Mouse (Mus musculus): ENCODE measurements around the gene Plekhf1. TPM values are rescaled to one million over a fixed set of nuclear protein-coding genes. Genes with fewer than 3 reads are reported as not detected.

The Plekhf1 gene
- polyA plus RNA-seq, 1 experiment, result 0.02 TPM

DNA sequence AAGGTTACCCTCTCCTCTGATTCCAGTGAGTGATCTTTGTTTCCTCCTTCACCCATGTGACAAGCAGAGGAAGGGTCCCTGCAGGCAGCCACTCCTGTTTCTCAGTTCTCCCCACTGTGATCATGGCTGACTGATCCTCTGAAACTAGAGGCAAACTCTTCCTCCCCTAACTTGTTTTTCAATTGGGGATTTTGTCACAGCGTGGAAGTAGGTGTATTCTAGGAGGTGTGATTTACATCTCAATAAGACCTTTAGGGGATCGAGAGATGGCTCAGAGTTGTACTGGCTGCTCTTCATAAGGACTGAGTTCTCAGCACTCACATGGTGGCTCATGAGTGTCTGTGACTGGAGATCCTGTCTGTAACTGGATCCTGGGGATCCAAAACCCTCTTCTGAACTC, 22.0 kb downstream of the Plekhf1 start:
- TF ChIP-seq GATA1 (IDR thresholded peaks at IDR 0.05; ENCODE audit: low read length), result no peak

DNA sequence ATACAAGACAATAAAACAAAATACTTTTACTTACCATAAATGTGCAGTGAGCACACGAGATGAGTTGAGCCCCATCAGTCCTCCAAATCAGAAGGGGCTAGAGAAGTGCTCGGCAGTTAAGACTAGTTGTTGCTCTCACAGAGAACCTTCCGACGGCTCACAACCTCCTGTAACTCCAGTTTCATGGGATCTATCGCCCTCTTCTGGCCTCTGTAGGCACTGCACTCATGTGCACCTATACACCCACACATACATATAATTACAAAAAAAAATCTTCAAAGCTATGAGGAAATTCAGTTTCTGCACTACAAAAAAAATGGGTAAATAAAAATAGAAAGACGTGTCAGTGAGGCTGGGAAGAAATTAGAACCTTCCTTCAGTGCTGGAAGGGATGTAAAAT, 23.5 kb downstream of the Plekhf1 start:
- no peak for TF ChIP-seq GATA1 (IDR thresholded peaks at IDR 0.05; ENCODE audit: low read length)

GRCm38 (mm10) chr7:38201290-38201658, 26.5 kb downstream of the Plekhf1 start:
- no peak for TF ChIP-seq GATA1 (IDR thresholded peaks at IDR 0.05; ENCODE audit: low read length)

GRCm38 (mm10) chr7:38200606-38201289, 27.1 kb downstream of the Plekhf1 start:
- no peak for TF ChIP-seq GATA1 (IDR thresholded peaks at IDR 0.05; ENCODE audit: low read length)

- no peak for TF ChIP-seq GATA1 (IDR thresholded peaks at IDR 0.05; ENCODE audit: low read length)
These were observed 27.8 kb downstream of the Plekhf1 start for GRCm38 (mm10) chr7:38199907-38200605.

DNA sequence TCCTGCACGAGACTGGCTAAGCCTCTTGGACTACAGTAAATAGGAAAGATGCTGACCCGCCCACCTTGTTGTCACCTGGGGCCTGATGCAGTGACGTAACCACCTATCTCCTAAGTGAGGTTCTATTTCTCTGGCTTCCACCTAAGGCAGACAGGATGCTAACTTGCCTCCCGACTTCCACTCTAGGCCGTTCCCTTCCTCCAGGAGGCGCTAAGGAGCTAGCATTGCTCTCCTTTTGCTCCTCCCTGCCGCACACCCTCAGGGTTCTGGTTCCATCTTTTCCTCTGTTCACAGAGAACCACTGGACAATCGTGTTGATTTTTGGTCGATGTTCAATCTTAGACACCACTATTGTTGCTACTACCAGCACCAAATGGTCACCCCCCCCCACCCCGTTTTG, 36.2 kb downstream of the Plekhf1 start:
- no peak for TF ChIP-seq GATA1 (IDR thresholded peaks at IDR 0.05; ENCODE audit: low read length)

GRCm38 (mm10) chr7:38191146-38191545, 36.7 kb downstream of the Plekhf1 start:
- TF ChIP-seq GATA1 (IDR thresholded peaks at IDR 0.05; ENCODE audit: low read length), result no peak

GRCm38 (mm10) chr7:38190056-38190835, 37.6 kb downstream of the Plekhf1 start:
- TF ChIP-seq GATA1 (IDR thresholded peaks at IDR 0.05; ENCODE audit: low read length), result no peak

DNA sequence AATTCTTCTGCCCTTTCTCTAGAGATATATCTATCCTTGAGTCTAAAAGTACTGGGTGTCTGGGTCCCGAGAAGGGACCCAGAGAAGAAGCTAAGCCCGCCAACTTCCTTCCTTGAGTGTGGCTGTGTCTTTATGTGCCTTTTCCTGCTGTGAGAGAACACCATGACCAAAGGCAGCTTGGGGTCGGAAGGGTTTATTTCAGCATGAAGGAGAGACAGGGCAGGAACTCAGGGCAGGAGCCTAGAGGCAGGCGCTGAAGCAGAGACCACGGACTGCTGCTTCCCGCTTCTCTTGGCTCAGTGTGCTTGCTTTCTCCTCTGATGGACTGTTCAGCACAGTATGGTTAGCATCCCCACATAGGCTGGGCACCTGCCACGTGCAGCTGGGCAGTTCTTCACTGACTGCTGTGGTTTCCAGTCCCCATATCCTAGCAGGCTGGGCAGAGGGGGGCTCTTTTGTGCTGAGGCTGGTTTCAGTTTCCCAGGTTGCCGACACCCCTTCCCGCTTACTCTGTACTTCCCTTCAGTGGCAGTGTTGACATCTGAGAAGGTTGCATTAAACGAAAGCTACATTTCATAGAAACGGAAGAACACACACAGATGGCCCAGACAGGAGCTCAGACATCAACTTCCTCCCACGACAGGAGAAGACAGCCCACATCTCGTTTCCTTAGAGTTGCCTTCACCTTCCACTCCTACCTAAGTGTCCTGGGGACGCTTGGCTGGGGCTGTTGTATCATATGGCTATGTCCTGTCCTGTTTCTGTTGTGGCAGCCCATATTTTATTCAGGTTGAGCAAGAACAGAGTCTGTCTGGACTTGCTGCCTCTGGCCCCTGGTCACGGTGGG, 38.5 kb downstream of the Plekhf1 start:
- no peak for TF ChIP-seq GATA1 (IDR thresholded peaks at IDR 0.05; ENCODE audit: low read length)

- TF ChIP-seq GATA1 (IDR thresholded peaks at IDR 0.05; ENCODE audit: low read length), result no peak
These were observed 39.3 kb downstream of the Plekhf1 start for GRCm38 (mm10) chr7:38188281-38189075.

GRCm38 (mm10) chr7:38187796-38188195, 40.0 kb downstream of the Plekhf1 start:
- TF ChIP-seq GATA1 (IDR thresholded peaks at IDR 0.05; ENCODE audit: low read length), result no peak

- no peak for TF ChIP-seq GATA1 (IDR thresholded peaks at IDR 0.05; ENCODE audit: low read length)
These were observed 41.0 kb downstream of the Plekhf1 start for GRCm38 (mm10) chr7:38186861-38187260.

DNA sequence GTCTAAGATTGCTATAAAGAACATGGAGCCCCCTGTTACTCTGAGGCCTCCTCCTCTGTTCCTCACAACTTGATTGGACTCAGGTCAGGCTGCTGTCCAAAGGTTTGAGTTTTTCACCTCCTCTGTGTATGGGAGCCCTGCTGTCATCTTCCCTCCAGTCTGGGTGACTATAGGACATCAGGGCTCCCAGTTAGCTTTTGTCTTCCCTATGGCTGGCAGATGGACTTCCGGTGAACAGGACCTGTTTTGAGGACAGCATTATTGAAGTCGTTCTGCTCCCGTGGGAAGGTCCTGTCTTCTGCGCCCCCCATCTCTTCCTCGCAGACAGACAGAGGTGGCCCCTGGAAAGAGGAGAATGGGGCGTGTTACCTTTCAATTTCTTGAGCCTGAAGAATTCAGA, 43.0 kb downstream of the Plekhf1 start:
- no peak for TF ChIP-seq GATA1 (IDR thresholded peaks at IDR 0.05; ENCODE audit: low read length)

DNA sequence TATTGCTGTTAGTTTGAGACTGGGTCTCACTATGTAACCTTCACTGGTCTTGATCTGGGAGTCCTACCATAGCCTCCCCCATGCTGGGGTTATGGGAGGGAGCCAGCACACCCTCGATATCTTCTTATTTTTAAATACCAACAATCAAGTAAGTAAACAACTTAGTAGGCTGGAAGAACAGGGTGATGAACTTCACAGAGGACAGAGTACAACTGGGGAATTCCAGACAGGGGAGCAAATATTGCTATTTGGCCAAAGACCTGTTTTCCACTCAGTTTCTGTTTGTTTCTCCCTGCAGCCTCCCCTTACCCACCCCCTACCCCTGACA, 43.4 kb downstream of the Plekhf1 start:
- no peak for TF ChIP-seq GATA1 (IDR thresholded peaks at IDR 0.05; ENCODE audit: low read length)
